Mouse (Mus musculus) liver, adult 2 months (tissue): ENCODE results near the gene Gnaq. TPM values are rescaled to one million over a fixed set of nuclear protein-coding genes. Genes with fewer than 3 reads are reported as not detected.
"Not testable (repeated sequence)": the region's sequence is repeated elsewhere in the genome, so short reads cannot be mapped to it uniquely, and the experiment has no call there.

Source experiments
- DNase-seq: peaks from one replicate; pipeline ENCODE4 v3.0.0-alpha.2; 2011; ENCODE audit warnings: low read depth, low spot score; ENCODE audit errors: extremely low read depth
- H3K27ac ChIP-seq: fragments of 200-500 bp; replicated peaks from 2 replicates; pipeline ENCODE4 v1.5.1; 2012; ENCODE audit warnings: low read depth, mild to moderate bottlenecking, control low read depth, inconsistent platforms, low read length; ENCODE audit not compliant: insufficient read depth
- H3K27me3 ChIP-seq: fragments of 200-500 bp; 2 replicates; pipeline ENCODE4 v1.6.1; 2012; ENCODE audit warnings: mild to moderate bottlenecking, moderate library complexity, low read length, inconsistent platforms; ENCODE audit not compliant: control insufficient read depth, insufficient read depth
- H3K36me3 ChIP-seq: fragments of 200-500 bp; 2 replicates; pipeline ENCODE4 v1.6.1; 2012; ENCODE audit warnings: low read length, inconsistent platforms; ENCODE audit not compliant: control insufficient read depth, insufficient read depth
- H3K4me1 ChIP-seq: fragments of 200-500 bp; 2 replicates; pipeline ENCODE4 v1.6.1; 2011; ENCODE audit warnings: low read length; ENCODE audit not compliant: control insufficient read depth, insufficient read depth
- H3K4me3 ChIP-seq: fragments of 200-500 bp; 2 replicates; pipeline ENCODE4 v1.5.1; 2011; ENCODE audit warnings: low read depth, mild to moderate bottlenecking, control low read depth, low read length, moderate library complexity; ENCODE audit not compliant: insufficient read depth
- H3K79me2 ChIP-seq: fragments of 200-500 bp; 2 replicates; pipeline ENCODE4 v1.6.1; 2012; ENCODE audit warnings: inconsistent platforms, mild to moderate bottlenecking, low read length, moderate library complexity; ENCODE audit not compliant: control insufficient read depth, insufficient read depth
- H3K9ac ChIP-seq: fragments of 200-500 bp; 2 replicates; pipeline ENCODE4 v1.6.1; 2012; ENCODE audit warnings: low read depth, mild to moderate bottlenecking, control low read depth, inconsistent platforms, low read length
- CTCF ChIP-seq: fragments of 200-500 bp; IDR thresholded peaks from 2 replicates; pipeline ENCODE4 v1.5.1; 2011; ENCODE audit warnings: low read depth, low read length, control low read depth
- POLR2A ChIP-seq: fragments of 200-500 bp; IDR thresholded peaks from 2 replicates; pipeline ENCODE4 v1.6.1; 2011; ENCODE audit warnings: low read length, control low read depth; ENCODE audit not compliant: insufficient read depth; ENCODE audit errors: extremely low read depth
- WGBS: fragments of 180-500 bp; shearing (Covaris S2); methylation state at CpG from one replicate; pipeline ENCODE4 v1.1.7; 2018; 5-methylcytosine and 5-hydroxymethylcytosine counted together
- polyA plus RNA-seq: library from polyadenylated mRNA; depleted of rRNA; stranded (reverse); fragments of >200 nt; gene quantifications from 2 replicates; pipeline ENCODE4 v1.2.3, GENCODE M21; 2012
- total RNA-seq: library from RNA; depleted of rRNA; stranded (reverse); fragments of >200 nt; gene quantifications from 2 replicates; pipeline ENCODE4 v1.2.3, GENCODE M21; 2014

Gnaq gene
- total and polyA plus RNA-seq, 2 experiments = 5.2 to 10.2 TPM

DNA sequence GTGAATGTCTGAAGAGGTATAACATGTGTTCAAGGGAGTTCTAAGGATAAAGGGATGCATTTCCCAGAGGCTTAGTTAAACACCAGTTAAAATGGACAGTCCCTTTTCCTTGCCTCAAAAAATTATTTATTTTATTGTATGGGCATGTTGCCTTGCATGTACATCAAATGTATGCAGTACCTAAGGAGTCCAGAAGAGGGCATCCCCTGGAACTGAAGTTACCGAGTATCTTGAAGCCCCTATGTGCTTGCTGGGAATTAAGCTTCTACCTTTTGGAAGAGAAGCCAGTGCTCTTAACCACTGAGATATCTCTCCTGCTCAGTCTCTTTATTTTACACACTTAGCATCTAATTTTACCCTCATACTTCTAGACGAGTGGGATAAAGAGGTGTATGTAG lies 127.8 kb downstream of the Gnaq start:
- H3K36me3 ChIP-seq = no peaks in the 10 kb centered on the region
- peak; percentile 21 for DNase-seq
- no peak overlapping the region for H3K9ac ChIP-seq
- peaks cover 2% of the 10 kb centered on the region for H3K4me1 ChIP-seq
- peaks cover 3% of the 10 kb centered on the region; the same call in 1 of the 2 replicates for H3K79me2 ChIP-seq
- no peak overlapping the region for H3K4me3 ChIP-seq
- H3K27ac ChIP-seq = no peak overlapping the region
- TF ChIP-seq POLR2A (no peak), CTCF (no peak)
- no peaks in the 10 kb centered on the region for H3K27me3 ChIP-seq
- 89% methylated on average over 2 of the region's 2 CpGs for WGBS

- no peak overlapping the region for H3K4me3 ChIP-seq
- no peak for DNase-seq
- H3K9ac ChIP-seq = no peak overlapping the region
- H3K27me3 ChIP-seq = no peaks in the 10 kb centered on the region
- H3K27ac ChIP-seq = no peak overlapping the region
- H3K4me1 ChIP-seq = no peaks in the 10 kb centered on the region; the same call in 1 of the 2 replicates
- WGBS = 65% methylated on average over 1 of the region's 1 CpGs
- H3K79me2 ChIP-seq = peaks cover 3% of the 10 kb centered on the region; the same call in 1 of the 2 replicates
- TF ChIP-seq CTCF = no peak
- TF ChIP-seq POLR2A = no peak
- no peaks in the 10 kb centered on the region for H3K36me3 ChIP-seq
Observed at GRCm38 (mm10) chr19:16260973-16261372, 128.3 kb downstream of the Gnaq start.

GRCm38 (mm10) chr19:16261631-16262030 lies 129.0 kb downstream of the Gnaq start:
- TF ChIP-seq CTCF (no peak), POLR2A (no peak)

DNA sequence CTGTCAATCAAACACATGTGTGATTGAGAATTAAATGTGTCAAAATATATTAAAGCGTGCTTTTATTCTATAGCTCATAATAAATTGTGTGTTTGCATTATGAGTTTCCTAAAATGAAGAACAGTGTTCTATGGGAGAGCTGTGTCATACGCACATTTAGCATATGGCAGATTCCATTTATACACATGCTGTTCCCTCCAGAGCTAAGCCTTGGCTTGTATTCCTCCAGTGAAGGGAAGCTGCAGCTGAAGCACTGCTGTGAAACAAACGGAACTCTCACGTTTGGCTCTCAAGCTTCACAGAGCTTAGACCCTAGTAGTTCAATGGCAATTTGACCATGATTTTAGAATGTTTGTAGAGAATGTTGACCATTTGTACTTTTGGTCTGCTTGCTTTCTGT lies 129.7 kb downstream of the Gnaq start:
- Histone ChIP-seq H3K27ac (no peak overlapping the region), H3K4me1 (no peaks in the 10 kb centered on the region; the same call in 1 of the 2 replicates), H3K36me3 (no peaks in the 10 kb centered on the region), H3K4me3 (no peak overlapping the region), H3K9ac (no peak overlapping the region), H3K27me3 (no peaks in the 10 kb centered on the region), H3K79me2 (peaks cover 3% of the 10 kb centered on the region; the same call in 1 of the 2 replicates)
- WGBS = 95% methylated on average over 4 of the region's 4 CpGs
- no peak for DNase-seq
- no peak for TF ChIP-seq CTCF
- no peak for TF ChIP-seq POLR2A

More at GRCm38 (mm10) chr19:16261631-16262030, 129.0 kb downstream of the Gnaq start:
- Histone ChIP-seq H3K36me3 (no peaks in the 10 kb centered on the region), H3K4me1 (no peaks in the 10 kb centered on the region; the same call in 1 of the 2 replicates), H3K9ac (no peak overlapping the region), H3K27me3 (no peaks in the 10 kb centered on the region), H3K4me3 (no peak overlapping the region), H3K27ac (no peak overlapping the region), H3K79me2 (peaks cover 3% of the 10 kb centered on the region; the same call in 1 of the 2 replicates)
- 85% methylated on average over 6 of the region's 6 CpGs for WGBS
- DNase-seq = no peak

GRCm38 (mm10) chr19:16267362-16267761 lies 134.7 kb downstream of the Gnaq start:
- not testable (repeated sequence) for DNase-seq, H3K27ac ChIP-seq, H3K4me3 ChIP-seq, H3K27me3 ChIP-seq, H3K36me3 ChIP-seq, H3K4me1 ChIP-seq, H3K9ac ChIP-seq
- 98% methylated on average over 13 of the region's 16 CpGs for WGBS
- H3K79me2 ChIP-seq = peaks cover 12% of the 10 kb centered on the region; the same call in 1 of the 2 replicates

DNA sequence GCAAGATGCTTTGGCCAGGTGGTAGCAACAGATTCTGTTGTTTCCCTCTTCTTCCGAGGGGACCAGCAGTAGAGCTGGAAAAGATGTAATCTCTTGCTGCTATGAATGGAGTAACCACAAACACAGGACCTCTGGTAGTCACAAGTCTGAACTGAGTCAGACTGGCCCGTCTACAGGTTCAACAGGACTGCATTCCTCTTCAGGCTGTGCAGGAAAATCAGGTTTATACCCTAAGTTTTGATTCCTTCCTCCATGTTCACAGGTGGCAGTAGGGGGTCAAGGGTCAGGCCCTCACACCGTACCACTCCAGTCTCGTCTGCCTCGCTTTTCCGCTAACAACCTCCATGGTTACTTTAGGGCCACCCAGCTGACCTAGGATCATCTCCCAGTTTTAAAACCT lies 137.6 kb downstream of the Gnaq start:
- WGBS = 92% methylated on average over 6 of the region's 6 CpGs
- H3K36me3 ChIP-seq = no peaks in the 10 kb centered on the region

More for the DNA sequence above, 137.6 kb downstream of the Gnaq start:
- Histone ChIP-seq H3K27ac (no peak overlapping the region), H3K9ac (no peak overlapping the region), H3K4me1 (0 out of 2 replicates have a peak, but pooled peaks cover 4% of the 10 kb centered on the region), H3K27me3 (no peaks in the 10 kb centered on the region), H3K79me2 (peaks cover 17% of the 10 kb centered on the region; the same call in 1 of the 2 replicates), H3K4me3 (no peak overlapping the region)
- DNase-seq = no peak
- TF ChIP-seq POLR2A (no peak), CTCF (no peak)
